Mouse (Mus musculus) erythroblast, embryonic 14.5 days (primary cell): ENCODE measurements at regions not wholly inside any gene's neighbourhood (a gene's known extent, or its start where the extent isn't known, plus 50 kb on each side); places are given as distances from the start of the nearest gene placed in this dataset.

Experiments
- GATA1 ChIP-seq: IDR thresholded peaks from 2 replicates; pipeline ENCODE4 v1.6.1; 2012; ENCODE audit warnings: low read length, inconsistent platforms, mixed read lengths
- TAL1 ChIP-seq: IDR thresholded peaks from 3 replicates; pipeline ENCODE4 v1.6.1; 2012; ENCODE audit warnings: low read length, inconsistent platforms, mixed read lengths

- TF ChIP-seq GATA1 (no peak), TAL1 (no peak)
Measured at GRCm38 (mm10) chr9:88082931-88083479, 244.0 kb upstream of the Nt5e start.
